Mouse (Mus musculus) spleen, adult 2 months (tissue): Measurements from ENCODE around the gene Srpk1.

Experiments used
- CTCF ChIP-seq: fragments of 200-500 bp; IDR thresholded peaks from 2 replicates; pipeline ENCODE4 v1.5.1; 2011; ENCODE audit warnings: mild to moderate bottlenecking, inconsistent platforms; ENCODE audit not compliant: insufficient read depth, insufficient read length, insufficient replicate concordance; ENCODE audit errors: extremely low read depth
- POLR2A ChIP-seq: fragments of 200-500 bp; IDR thresholded peaks from 2 replicates; pipeline ENCODE4 v1.6.1; 2011; ENCODE audit warnings: low read depth, low read length, inconsistent platforms

DNA sequence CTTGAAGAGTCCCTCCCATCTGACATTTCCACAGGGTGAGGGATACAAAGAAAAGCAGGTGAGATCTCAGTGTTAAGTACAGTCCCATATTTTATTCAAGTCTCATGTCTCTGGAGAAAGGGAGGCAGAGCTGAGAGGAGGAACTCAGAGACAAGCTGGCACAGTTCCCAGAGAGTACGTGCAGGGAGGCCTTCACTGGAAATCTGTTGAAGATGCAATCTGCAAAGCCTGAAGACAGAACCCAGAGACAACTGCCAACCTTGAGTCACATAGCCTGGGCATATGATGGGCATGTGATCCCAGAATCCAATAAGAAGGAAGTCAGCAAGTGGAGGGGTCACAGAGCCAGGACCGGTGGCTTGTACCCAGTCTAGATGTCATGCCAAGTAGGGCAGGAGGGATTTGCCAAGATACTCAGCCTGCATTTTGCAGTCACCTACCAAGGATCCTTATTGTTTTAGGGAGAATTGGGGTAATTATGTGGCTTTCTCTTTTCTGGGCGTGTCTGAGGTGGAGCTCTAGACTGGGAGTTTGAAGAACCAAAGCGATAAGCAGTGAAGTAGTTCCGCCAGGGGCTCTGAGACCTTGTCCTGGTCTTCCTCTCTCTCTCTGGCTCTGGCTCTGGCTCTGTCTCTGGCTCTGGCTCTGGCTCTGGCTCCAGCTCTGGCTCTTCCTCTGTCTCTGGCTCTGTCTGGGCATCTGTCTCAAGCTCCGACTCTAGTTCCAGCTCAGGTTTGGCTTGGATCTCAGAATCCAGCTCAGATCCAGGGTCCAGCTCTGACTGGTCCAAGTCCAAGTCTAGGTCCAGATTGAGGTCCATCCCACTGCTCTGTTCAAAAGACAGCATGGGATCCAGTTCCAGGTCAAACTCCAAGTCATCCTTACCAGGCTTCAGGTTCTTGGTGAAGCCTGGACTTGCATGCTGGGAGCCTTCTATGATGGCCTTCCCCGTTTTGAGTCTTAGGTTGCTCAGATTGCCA lies 15.5 kb upstream of the Srpk1 start:
- TF ChIP-seq POLR2A, result no peak
- TF ChIP-seq CTCF, result no peak
